Mouse (Mus musculus) C2C12 (cell line): ENCODE measurements around the gene Med13l.

Experiments used
- CTCF ChIP-seq: IDR thresholded peaks from one replicate; pipeline ENCODE4 v1.5.1; 2011; ENCODE audit not compliant: control insufficient read depth, insufficient read depth, insufficient read length
- MAX ChIP-seq: IDR thresholded peaks from one replicate; pipeline ENCODE4 v1.6.1; 2011; ENCODE audit warnings: mild to moderate bottlenecking, control low read depth
- MYOG ChIP-seq: IDR thresholded peaks from one replicate; pipeline ENCODE4 v1.6.1; 2011; ENCODE audit not compliant: control insufficient read depth, insufficient read length; ENCODE audit errors: extremely low read depth
- USF1 ChIP-seq: IDR thresholded peaks from one replicate; pipeline ENCODE4 v1.6.1; 2011; ENCODE audit warnings: low read depth, mild to moderate bottlenecking, control low read depth, moderate library complexity

GRCm38 (mm10) chr5:118721848-118722247, 161.4 kb downstream of the Med13l start:
- no peak for TF ChIP-seq MAX
- no peak for TF ChIP-seq MYOG
- no peak for TF ChIP-seq USF1
- TF ChIP-seq CTCF, result no peak
